In genomic region chr10:96408250-96408649, GRCm38 (mm10) we compare ENCODE assay signal across 26 mouse cellular contexts.
DNase-seq lines count a peak whose midpoint lies in the region; ATAC-seq and TF ChIP-seq lines count a peak whose summit lies in the region.
"Had no signal": no experiment of that assay in that cellular context is flagged by ENCODE, and none has a peak within 500 bp of the region (broad histone marks: within the 10 kb centered on the region; RNA-seq: fewer than 3 reads in every experiment).

No protein-coding gene starts in this region.

- H3K9me3 ChIP-seq in heart, embryonic 12.5 days (replicated peaks), result no peaks in the 10 kb centered on the region
- H3K9me3 ChIP-seq: intestine, embryonic 15.5 days; midbrain, embryonic 12.5 days; neural tube, embryonic 12.5 days had no signal

- peaks cover 2% of the 10 kb centered on the region for H3K4me1 ChIP-seq in thymus, adult 2 months (replicated peaks; ENCODE audit: control insufficient read depth, insufficient read depth, low read length)
- no peaks in the 10 kb centered on the region for H3K4me1 ChIP-seq in heart, embryonic 12.5 days (replicated peaks)
- H3K4me1 ChIP-seq: intestine, embryonic 15.5 days; midbrain, embryonic 12.5 days; neural tube, embryonic 12.5 days had no signal

- 16% methylated on average over 2 of the region's 2 CpGs for WGBS in thymus, adult 2 months
- WGBS in heart, embryonic 12.5 days, result 39% methylated on average over 2 of the region's 2 CpGs

- H3K27ac ChIP-seq in thymus, adult 2 months (ENCODE audit: control insufficient read depth, insufficient read depth, low read length), result peak overlapping the region; percentile 53; the same call in 1 of the 2 replicates
- no peak overlapping the region for H3K27ac ChIP-seq in heart, embryonic 12.5 days (ENCODE audit: poor library complexity, severe bottlenecking)
- H3K27ac ChIP-seq: intestine, embryonic 15.5 days; kidney, postnatal 0 days; liver, embryonic 14.5 days; midbrain, embryonic 12.5 days; neural tube, embryonic 12.5 days; stomach, postnatal 0 days had no signal

- TF ChIP-seq POLR2A in thymus, adult 2 months (IDR thresholded peaks at IDR 0.05; ENCODE audit: control insufficient read depth, extremely low read depth, insufficient read depth, low read length, poor library complexity), result no peak

- H3K4me2 ChIP-seq in heart, embryonic 12.5 days, result no peak overlapping the region
- H3K4me2 ChIP-seq: intestine, embryonic 15.5 days; midbrain, embryonic 12.5 days; neural tube, embryonic 12.5 days had no signal

- ATAC-seq in megakaryocyte, adult 5-6 weeks (ENCODE audit: poor library complexity, severe bottlenecking), result 0 out of 2 replicates have a peak, but pooled peaks have one; percentile 23
- ATAC-seq in heart, embryonic 12.5 days (ENCODE audit: insufficient number of reproducible peaks, low FRiP score), result no peak
- ATAC-seq: forebrain, postnatal 0 days; hindbrain, embryonic 16.5 days; intestine, embryonic 15.5 days had no signal

- no peaks in the 10 kb centered on the region for H3K27me3 ChIP-seq in thymus, adult 2 months (ENCODE audit: control insufficient read depth, insufficient read depth, low read length)
- no peaks in the 10 kb centered on the region for H3K27me3 ChIP-seq in heart, embryonic 12.5 days (replicated peaks)
- H3K27me3 ChIP-seq: intestine, embryonic 15.5 days; midbrain, embryonic 12.5 days; neural tube, embryonic 12.5 days had no signal

- no peaks in the 10 kb centered on the region for H3K36me3 ChIP-seq in thymus, adult 2 months (ENCODE audit: control insufficient read depth, insufficient read depth, low read length)
- H3K36me3 ChIP-seq in heart, embryonic 12.5 days, result no peaks in the 10 kb centered on the region
- H3K36me3 ChIP-seq: intestine, embryonic 15.5 days; midbrain, embryonic 12.5 days; neural tube, embryonic 12.5 days had no signal

- H3K4me3 ChIP-seq in thymus, adult 2 months (ENCODE audit: control insufficient read depth, insufficient read depth, low read length), result no peak overlapping the region
- no peak overlapping the region for H3K4me3 ChIP-seq in heart, embryonic 12.5 days
- H3K4me3 ChIP-seq: erythroblast, embryonic 14.5 days; intestine, embryonic 15.5 days; midbrain, embryonic 12.5 days; myocyte; neural tube, embryonic 12.5 days had no signal

- DNase-seq in embryo, embryonic 10 days (ENCODE audit: low spot score), result peak; percentile 14
- DNase-seq in embryo, embryonic 11 days, result no peak
- no peak for DNase-seq in thymus, adult 2 months
- no peak for DNase-seq in thymus, adult 18-20 months
- no peak for DNase-seq in retina, embryonic 14.5 days (ENCODE audit: low spot score)
- no peak for DNase-seq in right cerebral cortex, postnatal 4 days
- DNase-seq: adrenal gland, adult 2 months; adrenal gland, postnatal 36 days; cerebellum, adult 9-10 months; forebrain, postnatal 0 days; heart, postnatal 14 days; kidney, adult 2 months; liver; lung, adult 2 months; lung, postnatal 10 days had no signal

- no peak overlapping the region for H3K9ac ChIP-seq in heart, embryonic 12.5 days
- H3K9ac ChIP-seq: forebrain, postnatal 0 days; intestine, embryonic 15.5 days; liver, embryonic 14.5 days; midbrain, embryonic 12.5 days; neural tube, embryonic 12.5 days had no signal

- TF ChIP-seq CTCF in thymus, adult 2 months (IDR thresholded peaks at IDR 0.05; ENCODE audit: borderline replicate concordance, control insufficient read depth, extremely low read depth, insufficient read depth, low read length, poor library complexity), result no peak
